Mouse (Mus musculus) embryonic fibroblast, embryonic 13.5 days (primary cell): Measurements from ENCODE around the gene Tepsin.

ENCODE experiments used
- CTCF ChIP-seq: IDR thresholded peaks from 2 replicates; pipeline ENCODE4 v1.5.1; 2011; ENCODE audit warnings: mild to moderate bottlenecking, control low read depth, low read length, moderate library complexity, borderline replicate concordance; ENCODE audit not compliant: insufficient read depth
- POLR2A ChIP-seq: IDR thresholded peaks from 2 replicates; pipeline ENCODE4 v1.6.1; 2011; ENCODE audit warnings: low read depth, mild to moderate bottlenecking, control low read depth, low read length, moderate library complexity

GRCm38 (mm10) chr11:120119936-120120541 lies 21.5 kb upstream of the Tepsin start:
- TF ChIP-seq CTCF (no peak), POLR2A (no peak)
